Mouse (Mus musculus): Measurements from ENCODE around the gene Tmem260. TPM values are rescaled to one million over a fixed set of nuclear protein-coding genes. Genes with fewer than 3 reads are reported as not detected.

The Tmem260 gene
- polyA plus RNA-seq, 1 experiment, result 13.9 TPM

GRCm38 (mm10) chr14:48476278-48476677 lies 30.4 kb downstream of the Tmem260 start:
- Histone ChIP-seq H3K4me1 (ENCODE audit: control insufficient read depth, insufficient read depth, low read length) (no peaks in the 10 kb centered on the region), H3K4me3 (ENCODE audit: insufficient read depth, low read depth, low read length) (no peak overlapping the region), H3K27ac (ENCODE audit: insufficient read depth, low read depth, low read length) (no peak overlapping the region), H3K27me3 (replicated peaks; ENCODE audit: control insufficient read depth, insufficient read depth, low read length) (no peaks in the 10 kb centered on the region), H3K36me3 (ENCODE audit: control insufficient read depth, insufficient read depth, low read length) (no peaks in the 10 kb centered on the region)
- DNase-seq, result no peak
- TF ChIP-seq POLR2A (IDR thresholded peaks at IDR 0.05; ENCODE audit: low read depth, low read length) (no peak), CTCF (conservative IDR thresholded peaks at IDR 0.05; ENCODE audit: insufficient read depth, insufficient read length, low read depth, low read length) (no peak)
- 85% methylated on average over 8 of the region's 8 CpGs for WGBS

GRCm38 (mm10) chr14:48481591-48481990 lies 35.7 kb downstream of the Tmem260 start:
- Histone ChIP-seq H3K27ac (ENCODE audit: insufficient read depth, low read depth, low read length) (no peak overlapping the region), H3K27me3 (replicated peaks; ENCODE audit: control insufficient read depth, insufficient read depth, low read length) (no peaks in the 10 kb centered on the region), H3K4me3 (ENCODE audit: insufficient read depth, low read depth, low read length) (no peak overlapping the region), H3K4me1 (ENCODE audit: control insufficient read depth, insufficient read depth, low read length) (no peaks in the 10 kb centered on the region), H3K36me3 (ENCODE audit: control insufficient read depth, insufficient read depth, low read length) (no peaks in the 10 kb centered on the region)
- WGBS, result 56% methylated on average over 7 of the region's 7 CpGs
- TF ChIP-seq CTCF (conservative IDR thresholded peaks at IDR 0.05; ENCODE audit: insufficient read depth, insufficient read length, low read depth, low read length) (no peak), POLR2A (IDR thresholded peaks at IDR 0.05; ENCODE audit: low read depth, low read length) (no peak)
- DNase-seq, result no peak

- H3K36me3 ChIP-seq (ENCODE audit: control insufficient read depth, insufficient read depth, low read length), result no peaks in the 10 kb centered on the region
- no peak for TF ChIP-seq POLR2A (IDR thresholded peaks at IDR 0.05; ENCODE audit: low read depth, low read length)
- no peak for TF ChIP-seq CTCF (conservative IDR thresholded peaks at IDR 0.05; ENCODE audit: insufficient read depth, insufficient read length, low read depth, low read length)
- H3K4me1 ChIP-seq (ENCODE audit: control insufficient read depth, insufficient read depth, low read length), result no peaks in the 10 kb centered on the region
- no peak overlapping the region for H3K4me3 ChIP-seq (ENCODE audit: insufficient read depth, low read depth, low read length)
- DNase-seq, result peak; percentile 17
- WGBS, result 85% methylated on average over 6 of the region's 6 CpGs
- H3K27me3 ChIP-seq (replicated peaks; ENCODE audit: control insufficient read depth, insufficient read depth, low read length), result no peaks in the 10 kb centered on the region
- no peak overlapping the region for H3K27ac ChIP-seq (ENCODE audit: insufficient read depth, low read depth, low read length)
Measured at GRCm38 (mm10) chr14:48482762-48483161, 36.8 kb downstream of the Tmem260 start.

GRCm38 (mm10) chr14:48493896-48494295 lies 48.0 kb downstream of the Tmem260 start:
- 22% methylated on average over 4 of the region's 4 CpGs for WGBS
- no peaks in the 10 kb centered on the region for H3K4me1 ChIP-seq (ENCODE audit: control insufficient read depth, insufficient read depth, low read length)
- H3K27ac ChIP-seq (ENCODE audit: insufficient read depth, low read depth, low read length), result no peak overlapping the region
- no peaks in the 10 kb centered on the region for H3K27me3 ChIP-seq (replicated peaks; ENCODE audit: control insufficient read depth, insufficient read depth, low read length)
- DNase-seq, result peak; percentile 7
- no peak for TF ChIP-seq POLR2A (IDR thresholded peaks at IDR 0.05; ENCODE audit: low read depth, low read length)
- peak; percentile 69 for TF ChIP-seq CTCF (conservative IDR thresholded peaks at IDR 0.05; ENCODE audit: insufficient read depth, insufficient read length, low read depth, low read length)
- no peaks in the 10 kb centered on the region; the same call in 1 of the 2 replicates for H3K36me3 ChIP-seq (ENCODE audit: control insufficient read depth, insufficient read depth, low read length)
- H3K4me3 ChIP-seq (ENCODE audit: insufficient read depth, low read depth, low read length), result no peak overlapping the region

DNA sequence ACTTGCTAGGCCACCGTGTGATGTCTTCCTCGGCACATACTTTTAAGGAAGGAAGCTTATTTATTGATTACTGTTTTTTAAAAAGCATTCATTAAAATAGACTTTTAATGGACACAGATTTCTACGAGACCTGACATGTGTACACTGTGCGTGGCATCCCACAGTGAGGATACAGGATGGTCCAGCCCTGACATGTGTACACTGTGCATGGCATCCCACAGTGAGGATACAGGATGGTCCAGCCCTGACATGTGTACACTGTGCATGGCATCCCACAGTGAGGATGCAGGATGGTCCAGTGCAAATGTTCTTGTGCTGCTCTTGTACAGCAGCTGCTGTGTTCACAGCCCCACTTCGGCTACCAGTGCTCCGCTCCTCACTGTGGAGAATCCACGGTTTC lies 56.6 kb downstream of the Tmem260 start:
- Histone ChIP-seq H3K27me3 (replicated peaks; ENCODE audit: control insufficient read depth, insufficient read depth, low read length) (no peaks in the 10 kb centered on the region), H3K36me3 (ENCODE audit: control insufficient read depth, insufficient read depth, low read length) (no peaks in the 10 kb centered on the region; the same call in none of the 2 replicates), H3K4me3 (ENCODE audit: insufficient read depth, low read depth, low read length) (no peak overlapping the region), H3K27ac (ENCODE audit: insufficient read depth, low read depth, low read length) (no peak overlapping the region), H3K4me1 (ENCODE audit: control insufficient read depth, insufficient read depth, low read length) (no peaks in the 10 kb centered on the region)
- DNase-seq, result no peak
- TF ChIP-seq CTCF (conservative IDR thresholded peaks at IDR 0.05; ENCODE audit: insufficient read depth, insufficient read length, low read depth, low read length), result no peak
- TF ChIP-seq POLR2A (IDR thresholded peaks at IDR 0.05; ENCODE audit: low read depth, low read length), result no peak
- 94% methylated on average over 7 of the region's 7 CpGs for WGBS

DNA sequence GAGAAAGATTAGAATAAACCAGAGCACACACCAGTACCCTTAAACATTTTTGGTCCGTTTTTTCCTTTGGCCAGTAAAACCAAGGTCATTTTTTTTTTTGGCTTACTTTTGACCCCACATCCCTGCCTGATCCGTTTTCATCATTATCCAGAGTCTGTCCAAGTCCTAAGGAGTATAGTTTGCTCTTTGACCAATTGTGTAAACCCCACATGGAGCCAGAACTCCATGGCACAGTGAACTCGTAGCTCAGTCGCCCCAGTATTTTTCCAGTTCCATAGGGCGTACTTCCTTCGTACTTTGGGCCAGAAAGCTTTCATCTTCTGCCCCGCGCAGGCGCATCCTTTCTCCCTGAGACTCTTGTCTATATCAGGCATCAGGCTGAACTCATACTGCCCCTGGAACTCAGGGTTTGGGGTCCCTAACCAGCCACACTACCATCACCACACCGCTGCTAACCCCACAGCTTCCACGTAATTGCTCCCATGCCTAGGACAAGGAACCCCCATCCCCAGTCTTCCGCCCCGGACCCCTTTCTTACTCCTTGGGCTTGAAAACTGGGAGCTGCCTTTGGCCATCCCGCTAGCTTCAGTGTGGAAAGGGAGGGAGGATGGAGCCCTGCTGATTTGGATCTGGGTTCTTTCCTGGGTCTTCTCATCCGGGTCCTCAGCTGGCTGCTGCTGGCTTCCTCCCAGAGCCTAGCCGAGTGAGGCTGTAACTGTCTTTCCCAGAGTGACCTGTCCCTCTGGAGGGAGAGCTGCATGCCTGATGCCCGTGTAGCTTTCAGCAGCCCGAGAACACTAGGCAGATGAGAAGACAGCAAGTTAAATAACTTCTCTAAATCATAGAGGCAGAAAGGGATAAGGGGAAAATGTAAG lies 58.0 kb downstream of the Tmem260 start:
- no peaks in the 10 kb centered on the region; the same call in none of the 2 replicates for H3K36me3 ChIP-seq (ENCODE audit: control insufficient read depth, insufficient read depth, low read length)
- no peaks in the 10 kb centered on the region for H3K4me1 ChIP-seq (ENCODE audit: control insufficient read depth, insufficient read depth, low read length)
- H3K27me3 ChIP-seq (replicated peaks; ENCODE audit: control insufficient read depth, insufficient read depth, low read length), result no peaks in the 10 kb centered on the region
- DNase-seq, result no peak
- no peak overlapping the region for H3K4me3 ChIP-seq (ENCODE audit: insufficient read depth, low read depth, low read length)
- WGBS, result 65% methylated on average over 18 of the region's 18 CpGs
- TF ChIP-seq POLR2A (IDR thresholded peaks at IDR 0.05; ENCODE audit: low read depth, low read length) (no peak), CTCF (conservative IDR thresholded peaks at IDR 0.05; ENCODE audit: insufficient read depth, insufficient read length, low read depth, low read length) (no peak)
- no peak overlapping the region for H3K27ac ChIP-seq (ENCODE audit: insufficient read depth, low read depth, low read length)

- no peak overlapping the region for H3K27ac ChIP-seq (ENCODE audit: insufficient read depth, low read depth, low read length)
- 72% methylated on average over 9 of the region's 9 CpGs for WGBS
- H3K4me1 ChIP-seq (ENCODE audit: control insufficient read depth, insufficient read depth, low read length), result no peaks in the 10 kb centered on the region
- H3K27me3 ChIP-seq (replicated peaks; ENCODE audit: control insufficient read depth, insufficient read depth, low read length), result no peaks in the 10 kb centered on the region
- TF ChIP-seq POLR2A (IDR thresholded peaks at IDR 0.05; ENCODE audit: low read depth, low read length) (no peak), CTCF (conservative IDR thresholded peaks at IDR 0.05; ENCODE audit: insufficient read depth, insufficient read length, low read depth, low read length) (no peak)
- no peaks in the 10 kb centered on the region; the same call in none of the 2 replicates for H3K36me3 ChIP-seq (ENCODE audit: control insufficient read depth, insufficient read depth, low read length)
- no peak overlapping the region for H3K4me3 ChIP-seq (ENCODE audit: insufficient read depth, low read depth, low read length)
- no peak for DNase-seq
Measured at GRCm38 (mm10) chr14:48504566-48504950, 58.6 kb downstream of the Tmem260 start.

Measured in kidney, adult 2 months (tissue).